Mouse (Mus musculus) T-helper 2 cell (primary cell): Measurements from ENCODE around the gene Slc35f6.

Experiments used
- in situ Hi-C: fragments of 300-600 bp; cut with MboI, MseI; formaldehyde crosslinking; loops from one replicate; pipeline ENCODE4 v1.15.1; 2025; ENCODE audit warnings: high pct_unique_total_duplicates

Gene Slc35f6

GRCm38 (mm10) chr5:30700361-30701000 is 52.7 kb downstream of the Slc35f6 start:
- in situ Hi-C loops, result loop anchor here (5.0 kb wide), 1 partner anchor 97 kb away; no protein-coding TSS in a partner anchor

GRCm38 (mm10) chr5:30701373-30701772 is 53.6 kb downstream of the Slc35f6 start:
- in situ Hi-C loops, result loop anchor here (5.0 kb wide), 1 partner anchor 96 kb away; no protein-coding TSS in a partner anchor

GRCm38 (mm10) chr5:30701866-30702265 is 54.1 kb downstream of the Slc35f6 start:
- in situ Hi-C loops, result loop anchor here (5.0 kb wide), 1 partner anchor 95 kb away; no protein-coding TSS in a partner anchor
